Mouse (Mus musculus) stomach, postnatal 0 days (tissue): ENCODE results near the gene Arl4a.

Experiments used
- CTCF ChIP-seq: IDR thresholded peaks from 2 replicates; pipeline ENCODE4 v1.5.1; 2016; ENCODE audit warnings: antibody characterized with exemption, low read depth, mild to moderate bottlenecking, moderate library complexity
- EP300 ChIP-seq: optimal IDR thresholded peaks from 2 replicates; pipeline ENCODE3; 2016; ENCODE audit warnings: antibody characterized with exemption

- TF ChIP-seq CTCF (no peak), EP300 (no peak)
These were observed 50.6 kb downstream of the Arl4a start for GRCm38 (mm10) chr12:39987177-39987576.
